Mouse (Mus musculus) kidney, embryonic 15.5 days (tissue): ENCODE measurements at regions not wholly inside any gene's neighbourhood (a gene's known extent, or its start where the extent isn't known, plus 50 kb on each side); places are given as distances from the start of the nearest gene placed in this dataset.

Experiments
- ATAC-seq: fragments of 200-750 bp; cut with Nextera tagmentation; replicated peaks from 2 replicates; pipeline ENCODE4 v1.8.0; 2017; ENCODE audit warnings: moderate TSS enrichment; ENCODE audit not compliant: low FRiP score
- H3K27ac ChIP-seq: fragments of 300-500 bp; sonication (generic); 2 replicates; pipeline ENCODE4 v1.5.1; 2015; ENCODE audit warnings: mild to moderate bottlenecking, inconsistent platforms
- H3K27me3 ChIP-seq: fragments of 300-500 bp; sonication (generic); 2 replicates; pipeline ENCODE4 v1.6.1; 2015; ENCODE audit warnings: inconsistent platforms
- H3K36me3 ChIP-seq: fragments of 300-500 bp; sonication (generic); 2 replicates; pipeline ENCODE4 v1.6.1; 2015; ENCODE audit warnings: inconsistent platforms
- H3K4me1 ChIP-seq: fragments of 300-500 bp; sonication (generic); 2 replicates; pipeline ENCODE4 v1.6.1; 2015; ENCODE audit warnings: inconsistent platforms
- H3K4me2 ChIP-seq: fragments of 300-500 bp; sonication (generic); 2 replicates; pipeline ENCODE4 v1.6.1; 2015; ENCODE audit warnings: moderate library complexity, mild to moderate bottlenecking, inconsistent platforms
- H3K4me3 ChIP-seq: fragments of 300-500 bp; sonication (generic); replicated peaks from 2 replicates; pipeline ENCODE4 v1.5.1; 2015; ENCODE audit warnings: mild to moderate bottlenecking, inconsistent platforms
- H3K9ac ChIP-seq: fragments of 300-500 bp; sonication (generic); 2 replicates; pipeline ENCODE4 v1.6.1; 2015; ENCODE audit warnings: mild to moderate bottlenecking, inconsistent platforms
- H3K9me3 ChIP-seq: fragments of 300-500 bp; sonication (generic); replicated peaks from 2 replicates; pipeline ENCODE4 v1.6.1; 2016; ENCODE audit warnings: inconsistent platforms
- WGBS: fragments of 180-500 bp; shearing (Covaris S2); methylation state at CpG from one replicate; pipeline ENCODE4 v1.1.7; 2015; ENCODE audit warnings: mixed read lengths; 5-methylcytosine and 5-hydroxymethylcytosine counted together

DNA sequence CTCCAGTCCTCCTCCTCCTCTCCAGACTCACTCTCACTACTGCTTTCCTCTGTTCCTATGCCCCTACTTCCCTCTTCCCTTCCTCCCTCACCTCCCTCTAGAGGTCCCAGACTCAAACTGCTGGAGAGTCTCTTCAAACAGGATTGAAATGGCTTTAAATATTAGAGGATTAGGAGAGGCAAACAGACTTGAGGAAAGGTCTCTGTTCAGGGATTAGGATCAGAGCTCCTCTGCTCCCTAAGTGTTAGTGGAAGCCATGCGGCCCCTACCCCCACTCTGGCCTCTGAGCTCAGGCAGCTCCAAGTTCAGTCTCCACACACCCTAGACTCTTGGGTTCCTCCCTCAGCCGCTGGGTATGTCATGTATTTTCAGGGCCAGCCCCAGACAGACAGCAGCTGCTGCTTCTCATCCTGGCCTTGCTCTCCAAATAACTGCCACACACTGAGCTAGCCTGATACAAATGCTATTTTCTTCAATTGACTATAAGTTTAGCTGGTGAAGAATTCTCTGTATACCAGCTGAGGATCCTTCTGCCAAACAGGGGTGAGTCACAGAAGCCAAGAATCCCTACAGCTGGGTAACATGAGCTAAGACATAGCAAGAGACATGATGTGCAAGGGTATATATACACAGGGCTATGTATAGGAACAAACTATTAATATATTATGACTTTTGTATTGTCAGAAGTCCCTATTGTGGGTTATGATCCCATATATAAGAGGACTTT is 55.2 kb upstream of the Nxpe4 start:
- 36% methylated on average over 2 of the region's 2 CpGs for WGBS
- Histone ChIP-seq H3K9me3 (no peaks in the 10 kb centered on the region), H3K4me1 (peaks cover 11% of the 10 kb centered on the region), H3K27ac (no peak overlapping the region), H3K4me2 (no peak overlapping the region), H3K27me3 (no peaks in the 10 kb centered on the region), H3K36me3 (no peaks in the 10 kb centered on the region), H3K9ac (no peak overlapping the region), H3K4me3 (no peak overlapping the region)
- peak; percentile 64; the same call in 1 of the 2 replicates for ATAC-seq

GRCm38 (mm10) chr9:48108994-48109619 is 52.7 kb upstream of the Nxpe4 start:
- WGBS, result 65% methylated on average over 7 of the region's 7 CpGs
- H3K27ac ChIP-seq, result no peak overlapping the region
- H3K9ac ChIP-seq, result no peak overlapping the region
- ATAC-seq, result no peak
- H3K4me2 ChIP-seq, result no peak overlapping the region
- H3K36me3 ChIP-seq, result no peaks in the 10 kb centered on the region
- no peaks in the 10 kb centered on the region for H3K9me3 ChIP-seq
- no peaks in the 10 kb centered on the region; the same call in 1 of the 2 replicates for H3K27me3 ChIP-seq
- peaks cover 17% of the 10 kb centered on the region for H3K4me1 ChIP-seq
- H3K4me3 ChIP-seq, result no peak overlapping the region

- Histone ChIP-seq H3K4me2 (no peak overlapping the region), H3K9ac (no peak overlapping the region), H3K27me3 (no peaks in the 10 kb centered on the region; the same call in 1 of the 2 replicates), H3K27ac (peak overlapping the region; percentile 64), H3K4me1 (peaks cover 17% of the 10 kb centered on the region), H3K9me3 (no peaks in the 10 kb centered on the region), H3K36me3 (no peaks in the 10 kb centered on the region), H3K4me3 (no peak overlapping the region)
- peak; percentile 92 for ATAC-seq
- WGBS, result 31% methylated on average over 8 of the region's 8 CpGs
These were observed 50.4 kb upstream of the Nxpe4 start for GRCm38 (mm10) chr9:48111316-48111890.
